Mouse (Mus musculus) heart, embryonic 13.5 days (tissue): ENCODE results near the gene Snx29. TPM values are rescaled to one million over a fixed set of nuclear protein-coding genes. Genes with fewer than 3 reads are reported as not detected.

Experiments
- ATAC-seq: fragments of 200-750 bp; cut with Nextera tagmentation; 2 replicates; pipeline ENCODE4 v1.8.0; 2017; ENCODE audit warnings: moderate TSS enrichment; ENCODE audit not compliant: insufficient number of reproducible peaks, low FRiP score, low TSS enrichment; ENCODE audit errors: extremely low read depth
- H3K27ac ChIP-seq: fragments of 300-500 bp; sonication (generic); replicated peaks from 2 replicates; pipeline ENCODE4 v1.5.1; 2015; ENCODE audit warnings: moderate library complexity, mild to moderate bottlenecking, inconsistent platforms
- H3K27me3 ChIP-seq: fragments of 300-500 bp; sonication (generic); replicated peaks from 2 replicates; pipeline ENCODE4 v1.6.1; 2015; ENCODE audit warnings: mild to moderate bottlenecking, inconsistent platforms
- H3K36me3 ChIP-seq: fragments of 300-500 bp; sonication (generic); 2 replicates; pipeline ENCODE4 v1.6.1; 2015; ENCODE audit warnings: mild to moderate bottlenecking, inconsistent platforms
- H3K4me1 ChIP-seq: fragments of 300-500 bp; sonication (generic); 2 replicates; pipeline ENCODE4 v1.6.1; 2015; ENCODE audit warnings: inconsistent platforms
- H3K4me2 ChIP-seq: fragments of 300-500 bp; sonication (generic); 2 replicates; pipeline ENCODE4 v1.6.1; 2015; ENCODE audit warnings: inconsistent platforms, mild to moderate bottlenecking, moderate library complexity
- H3K4me3 ChIP-seq: fragments of 300-500 bp; sonication (generic); 2 replicates; pipeline ENCODE4 v1.5.1; 2015; ENCODE audit warnings: moderate library complexity, mild to moderate bottlenecking, inconsistent platforms
- H3K9ac ChIP-seq: fragments of 300-500 bp; sonication (generic); 2 replicates; pipeline ENCODE4 v1.6.1; 2015; ENCODE audit warnings: inconsistent platforms, mild to moderate bottlenecking, moderate library complexity
- H3K9me3 ChIP-seq: fragments of 300-500 bp; sonication (generic); 2 replicates; pipeline ENCODE4 v1.6.1; 2016; ENCODE audit warnings: inconsistent platforms
- WGBS: fragments of 180-500 bp; shearing (Covaris S2); methylation state at CpG from one replicate; pipeline ENCODE4 v1.1.7; 2015; ENCODE audit warnings: mixed read lengths; 5-methylcytosine and 5-hydroxymethylcytosine counted together
- polyA plus RNA-seq: library from polyadenylated mRNA; unstranded; fragments of >200 nt; fragmentation: Nextera tagmentation; extraction: Ambion mirVana; gene quantifications from 2 replicates; pipeline ENCODE4 v1.2.1, GENCODE M21; 2015

Gene Snx29
- polyA plus RNA-seq, 1 experiment from 2014 or later: 6.0 TPM

DNA sequence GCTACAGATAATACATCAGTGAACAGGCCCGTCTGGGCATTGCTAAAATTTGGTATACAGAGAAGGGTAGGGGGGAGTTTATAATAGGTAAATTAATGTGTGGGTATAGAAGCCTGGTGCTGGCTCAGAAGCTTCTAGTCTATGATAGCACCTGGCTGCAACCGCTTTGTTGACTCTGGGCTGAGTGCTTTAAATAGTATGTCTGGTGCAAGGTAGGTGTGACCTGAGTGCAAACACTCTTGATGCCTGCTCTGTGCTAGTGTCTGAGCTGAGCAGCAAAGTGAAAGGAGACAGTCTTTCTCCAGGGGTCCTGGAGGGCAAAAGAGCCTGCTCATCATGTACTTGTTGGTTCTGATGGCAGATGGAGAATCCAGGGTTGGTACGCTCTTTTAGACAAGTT, 150.8 kb downstream of the Snx29 start:
- 56% methylated on average over 3 of the region's 3 CpGs for WGBS
- Histone ChIP-seq H3K27ac (peak overlapping the region; percentile 58), H3K4me3 (no peak overlapping the region), H3K4me2 (no peak overlapping the region), H3K9ac (no peak overlapping the region; the same call in 1 of the 2 replicates), H3K4me1 (peaks cover 41% of the 10 kb centered on the region), H3K9me3 (no peaks in the 10 kb centered on the region), H3K27me3 (no peaks in the 10 kb centered on the region), H3K36me3 (no peaks in the 10 kb centered on the region)
- no peak for ATAC-seq

DNA sequence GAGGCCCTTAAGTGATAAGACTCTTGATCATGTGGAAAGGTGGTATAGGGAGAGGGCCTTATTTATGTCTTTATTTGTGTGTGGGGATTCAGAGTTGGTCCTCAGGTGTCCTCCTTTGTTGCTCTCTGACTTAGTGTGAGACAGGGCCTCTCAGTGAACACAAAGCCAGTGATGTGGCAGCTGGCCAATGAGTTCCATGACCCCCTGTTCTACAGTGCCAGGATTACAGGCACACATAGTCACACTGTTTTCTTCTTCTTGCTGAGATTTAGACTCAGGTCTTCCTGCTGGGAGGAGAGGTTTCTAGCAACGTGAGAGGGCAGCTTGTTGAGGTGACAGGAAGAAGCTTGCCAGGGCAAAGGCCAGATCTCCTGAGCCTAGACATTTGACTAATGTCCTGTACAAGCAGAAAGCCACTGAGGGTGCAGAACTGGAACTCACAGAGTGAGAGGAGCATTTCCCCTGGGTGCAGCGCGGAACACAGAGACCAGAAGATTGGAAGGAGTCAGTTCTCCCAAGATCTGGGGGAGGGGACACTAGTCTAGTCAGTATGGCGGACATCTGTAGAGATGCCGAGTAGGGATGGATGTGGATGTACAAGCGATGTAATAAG, 151.3 kb downstream of the Snx29 start:
- 77% methylated on average over 6 of the region's 6 CpGs for WGBS
- ATAC-seq: no peak
- Histone ChIP-seq H3K9me3 (no peaks in the 10 kb centered on the region), H3K4me2 (no peak overlapping the region), H3K9ac (peak overlapping the region; percentile 29; the same call in 1 of the 2 replicates), H3K4me1 (peaks cover 38% of the 10 kb centered on the region), H3K27ac (peak overlapping the region; percentile 58), H3K4me3 (no peak overlapping the region), H3K27me3 (no peaks in the 10 kb centered on the region), H3K36me3 (no peaks in the 10 kb centered on the region)

DNA sequence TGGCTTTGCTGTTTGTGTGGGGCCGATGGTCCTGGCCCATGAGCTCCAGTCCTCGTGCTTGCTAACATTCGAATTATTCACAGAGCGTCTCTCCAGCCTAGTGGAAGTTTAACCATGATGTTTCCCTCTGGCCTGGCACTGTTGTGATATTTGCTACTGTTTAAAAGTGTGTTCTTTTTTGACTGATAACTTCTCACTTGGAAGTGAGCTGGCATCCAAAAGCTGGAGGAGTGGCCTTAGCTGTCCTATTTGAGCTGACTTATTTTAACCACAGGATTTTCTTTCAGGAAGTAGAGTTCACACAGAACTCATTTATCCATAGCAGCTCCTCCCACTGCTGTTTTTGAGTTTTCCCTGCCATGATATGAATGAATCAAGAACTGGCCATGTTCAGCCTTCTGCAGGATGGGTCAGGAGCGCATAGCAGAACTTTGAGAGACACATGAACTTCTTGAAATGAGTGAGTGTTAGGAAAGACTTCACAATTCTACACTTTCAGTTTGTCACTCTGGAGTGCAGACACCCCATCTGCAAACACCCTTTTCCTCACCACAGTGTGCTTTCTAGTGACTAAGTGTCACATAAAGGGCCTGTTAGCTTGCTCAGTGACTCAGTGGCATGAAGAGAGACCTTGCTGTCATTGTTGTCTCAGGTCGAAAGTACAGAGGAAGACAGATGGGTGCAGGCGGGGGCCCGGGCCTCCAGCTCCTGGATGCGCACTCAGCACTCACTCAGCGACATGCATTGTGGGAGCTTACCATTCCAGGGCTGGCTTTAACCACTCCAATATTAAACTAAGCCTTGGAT, 152.6 kb downstream of the Snx29 start:
- Histone ChIP-seq H3K9me3 (no peaks in the 10 kb centered on the region), H3K27me3 (no peaks in the 10 kb centered on the region), H3K36me3 (no peaks in the 10 kb centered on the region), H3K4me1 (peaks cover 50% of the 10 kb centered on the region), H3K27ac (peak overlapping the region; percentile 31; the same call in 1 of the 2 replicates), H3K4me3 (no peak overlapping the region), H3K4me2 (no peak overlapping the region), H3K9ac (no peak overlapping the region)
- no peak for ATAC-seq
- WGBS: 58% methylated on average over 10 of the region's 10 CpGs

DNA sequence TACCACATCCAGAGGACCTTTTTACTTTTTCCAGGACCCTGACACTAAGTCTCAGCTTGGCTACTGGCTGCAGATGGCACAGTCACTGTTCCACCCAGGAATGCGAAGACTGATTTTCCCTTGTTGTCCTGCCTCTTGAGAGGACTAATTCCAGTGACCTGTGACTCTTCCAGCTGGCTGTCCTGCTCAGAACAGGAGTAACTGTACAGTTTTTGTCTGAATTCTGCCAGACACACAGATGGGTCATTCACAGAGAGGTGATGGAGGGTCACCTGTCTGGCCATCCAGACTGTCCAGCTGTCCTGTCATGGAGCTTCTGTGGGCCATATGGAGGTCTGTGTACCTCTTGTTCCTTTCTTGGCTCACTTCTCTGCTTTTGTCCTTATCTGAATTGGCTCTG, 153.6 kb downstream of the Snx29 start:
- H3K36me3 ChIP-seq: no peaks in the 10 kb centered on the region
- H3K27ac ChIP-seq: no peak overlapping the region
- 87% methylated on average over 1 of the region's 1 CpGs for WGBS
- ATAC-seq: no peak
- no peaks in the 10 kb centered on the region for H3K27me3 ChIP-seq
- H3K4me2 ChIP-seq: no peak overlapping the region
- H3K4me3 ChIP-seq: no peak overlapping the region
- peaks cover 50% of the 10 kb centered on the region for H3K4me1 ChIP-seq
- no peak overlapping the region for H3K9ac ChIP-seq
- no peaks in the 10 kb centered on the region for H3K9me3 ChIP-seq

DNA sequence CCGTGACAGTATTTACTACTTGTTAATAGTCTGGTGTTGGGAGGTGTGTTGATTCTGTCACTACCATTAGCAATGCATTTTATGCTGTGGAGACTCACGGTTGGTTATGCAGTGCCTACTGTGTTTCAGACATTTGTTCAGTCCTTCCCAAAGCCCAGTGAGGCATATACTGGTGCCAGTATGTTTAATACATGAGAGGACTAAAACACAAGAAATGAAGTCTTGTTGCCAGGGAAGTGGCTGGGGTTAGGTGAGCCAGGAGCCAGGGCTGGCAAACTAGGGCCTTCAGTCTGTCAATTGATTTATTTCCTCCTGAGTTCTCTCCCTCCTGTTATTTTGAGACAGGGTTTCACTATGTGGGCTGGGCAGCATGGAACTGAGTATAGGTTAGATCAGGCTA, 154.3 kb downstream of the Snx29 start:
- H3K4me1 ChIP-seq: peaks cover 51% of the 10 kb centered on the region
- no peak overlapping the region for H3K4me3 ChIP-seq
- WGBS: 74% methylated on average over 2 of the region's 2 CpGs
- H3K9ac ChIP-seq: no peak overlapping the region
- H3K27ac ChIP-seq: no peak overlapping the region
- no peak overlapping the region for H3K4me2 ChIP-seq
- no peak for ATAC-seq
- no peaks in the 10 kb centered on the region for H3K36me3 ChIP-seq
- H3K9me3 ChIP-seq: no peaks in the 10 kb centered on the region
- H3K27me3 ChIP-seq: no peaks in the 10 kb centered on the region

DNA sequence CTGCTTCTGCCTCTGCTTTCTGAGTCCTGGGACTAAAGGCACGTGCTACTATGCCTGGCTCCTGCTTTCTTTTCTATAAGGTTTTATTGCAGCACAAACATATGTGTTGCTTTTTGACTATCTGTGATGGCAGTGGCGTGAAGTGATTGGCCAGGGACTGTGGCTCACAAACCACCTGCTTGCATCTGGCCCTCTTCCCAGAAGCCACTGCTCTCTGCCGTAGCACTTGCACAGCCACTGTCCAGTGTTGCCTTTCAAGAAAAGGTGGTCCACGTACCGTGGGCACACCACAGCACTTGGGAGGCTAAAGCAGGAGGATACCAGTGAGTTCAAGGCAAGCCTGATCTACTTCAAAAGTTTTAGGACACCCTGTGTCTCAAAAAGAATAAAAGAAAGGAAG, 154.9 kb downstream of the Snx29 start:
- no peaks in the 10 kb centered on the region for H3K27me3 ChIP-seq
- no peak overlapping the region for H3K27ac ChIP-seq
- no peak overlapping the region for H3K4me2 ChIP-seq
- H3K4me3 ChIP-seq: no peak overlapping the region
- peaks cover 52% of the 10 kb centered on the region for H3K4me1 ChIP-seq
- H3K9me3 ChIP-seq: no peaks in the 10 kb centered on the region
- ATAC-seq: no peak
- 86% methylated on average over 5 of the region's 5 CpGs for WGBS
- H3K36me3 ChIP-seq: no peaks in the 10 kb centered on the region
- no peak overlapping the region for H3K9ac ChIP-seq

DNA sequence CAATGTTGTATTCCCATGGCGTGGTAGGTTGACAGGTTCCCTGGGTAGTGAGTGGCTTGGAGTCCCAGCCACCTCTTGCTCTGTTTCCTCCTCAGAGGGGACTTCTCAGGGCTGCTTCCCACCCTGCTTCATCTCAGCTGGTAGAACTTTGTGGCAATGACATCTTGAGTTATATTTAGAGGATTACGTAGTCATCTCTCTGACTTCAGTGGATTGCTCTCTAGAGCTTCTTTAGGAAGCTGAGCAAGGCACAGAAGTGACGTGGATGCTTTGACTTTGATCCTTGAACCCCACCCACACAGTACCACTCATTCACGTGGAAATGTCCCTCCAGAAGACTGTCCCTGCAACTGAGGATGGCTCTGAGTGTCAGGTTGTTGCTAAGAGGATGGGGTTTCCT, 156.9 kb downstream of the Snx29 start:
- Histone ChIP-seq H3K4me3 (no peak overlapping the region), H3K4me2 (no peak overlapping the region), H3K9me3 (no peaks in the 10 kb centered on the region), H3K36me3 (no peaks in the 10 kb centered on the region), H3K27ac (peak overlapping the region; percentile 62), H3K4me1 (peaks cover 33% of the 10 kb centered on the region), H3K27me3 (no peaks in the 10 kb centered on the region), H3K9ac (0 out of 2 replicates have a peak overlapping the region, but pooled peaks have one; percentile 11)
- WGBS: 50% methylated on average over 4 of the region's 4 CpGs
- ATAC-seq: no peak; the same call in 1 of the 2 replicates

DNA sequence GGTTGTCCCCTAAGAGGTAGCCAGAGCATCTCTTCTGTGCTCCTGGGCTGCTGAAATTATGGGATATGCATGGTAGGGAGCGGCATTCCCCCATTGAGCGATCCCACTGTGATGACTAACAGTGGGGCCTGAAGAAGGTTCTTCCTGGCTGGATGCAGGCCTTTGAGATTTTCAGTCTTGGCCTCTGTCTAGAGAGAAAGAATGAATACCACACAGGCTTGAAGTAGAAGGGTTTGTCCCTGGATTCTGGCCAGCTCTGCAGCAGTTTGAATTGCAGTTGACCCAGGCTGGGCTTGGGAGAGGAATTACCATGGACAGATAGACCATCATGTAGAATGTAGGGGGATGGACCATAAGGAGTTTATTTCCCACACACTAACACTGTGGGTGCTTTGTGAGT, 159.5 kb downstream of the Snx29 start:
- Histone ChIP-seq H3K27ac (no peak overlapping the region), H3K9me3 (no peaks in the 10 kb centered on the region), H3K36me3 (no peaks in the 10 kb centered on the region), H3K9ac (no peak overlapping the region), H3K4me3 (no peak overlapping the region), H3K4me2 (no peak overlapping the region), H3K4me1 (peaks cover 14% of the 10 kb centered on the region), H3K27me3 (no peaks in the 10 kb centered on the region)
- no peak for ATAC-seq
- WGBS: 93% methylated on average over 2 of the region's 2 CpGs

DNA sequence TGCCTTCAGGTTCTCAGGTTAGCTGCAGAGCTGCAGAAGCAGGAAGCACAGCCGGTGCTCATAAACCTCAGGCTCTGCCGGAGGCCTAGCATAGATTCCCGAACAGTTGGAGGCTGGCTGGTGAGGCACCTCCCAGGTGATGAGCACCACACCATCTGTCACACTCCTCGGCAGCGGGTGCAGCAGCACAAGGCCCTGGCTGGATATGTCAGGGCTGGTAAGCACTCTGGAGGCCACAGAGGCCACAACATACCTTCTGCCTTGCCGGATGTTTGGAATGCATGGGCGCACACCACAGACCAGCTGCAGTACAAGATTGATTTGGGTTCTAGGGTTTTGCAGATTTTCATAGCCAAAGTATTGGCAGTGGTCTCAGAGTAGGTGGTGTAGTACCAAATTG, 172.2 kb downstream of the Snx29 start:
- 56% methylated on average over 7 of the region's 7 CpGs for WGBS
- H3K4me2 ChIP-seq: no peak overlapping the region
- H3K9me3 ChIP-seq: no peaks in the 10 kb centered on the region
- no peaks in the 10 kb centered on the region for H3K36me3 ChIP-seq
- ATAC-seq: no peak
- peaks cover 36% of the 10 kb centered on the region for H3K4me1 ChIP-seq
- H3K27me3 ChIP-seq: no peaks in the 10 kb centered on the region
- H3K4me3 ChIP-seq: no peak overlapping the region
- no peak overlapping the region for H3K9ac ChIP-seq
- no peak overlapping the region for H3K27ac ChIP-seq

DNA sequence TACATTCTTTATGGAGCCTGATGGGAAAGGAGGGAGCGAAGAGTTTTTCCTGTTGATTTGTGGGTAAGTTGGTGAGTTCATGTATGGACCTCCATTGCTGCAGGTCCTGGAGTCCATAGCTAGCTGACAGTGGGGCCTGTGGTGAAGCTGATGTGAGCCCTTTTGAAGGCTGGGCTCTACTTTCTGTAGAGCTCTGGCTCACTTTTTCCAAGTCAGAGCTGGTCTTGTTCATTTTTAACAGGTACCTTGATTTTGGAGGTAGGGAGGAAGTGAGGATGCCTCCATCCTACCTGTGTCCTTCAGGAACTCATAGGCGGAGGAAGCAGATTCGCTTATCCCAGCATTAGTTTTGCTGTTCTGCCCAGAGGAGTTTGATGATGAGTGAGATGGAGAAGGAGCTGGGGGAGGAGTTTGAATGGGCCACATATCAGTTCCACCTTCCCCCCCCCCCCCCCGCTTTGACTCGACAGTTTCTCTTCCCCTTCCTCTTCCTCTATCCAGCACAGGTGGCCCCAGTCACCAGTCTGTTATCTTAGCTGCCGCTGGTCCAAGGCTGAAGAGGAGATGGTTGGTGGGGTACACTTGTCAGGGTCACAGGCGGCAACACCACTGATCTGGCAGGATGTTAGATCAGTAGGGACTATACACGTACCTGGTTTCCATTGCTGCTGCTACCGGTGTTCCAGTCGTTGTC, 173.4 kb downstream of the Snx29 start:
- 62% methylated on average over 10 of the region's 10 CpGs for WGBS
- H3K9me3 ChIP-seq: no peaks in the 10 kb centered on the region

DNA sequence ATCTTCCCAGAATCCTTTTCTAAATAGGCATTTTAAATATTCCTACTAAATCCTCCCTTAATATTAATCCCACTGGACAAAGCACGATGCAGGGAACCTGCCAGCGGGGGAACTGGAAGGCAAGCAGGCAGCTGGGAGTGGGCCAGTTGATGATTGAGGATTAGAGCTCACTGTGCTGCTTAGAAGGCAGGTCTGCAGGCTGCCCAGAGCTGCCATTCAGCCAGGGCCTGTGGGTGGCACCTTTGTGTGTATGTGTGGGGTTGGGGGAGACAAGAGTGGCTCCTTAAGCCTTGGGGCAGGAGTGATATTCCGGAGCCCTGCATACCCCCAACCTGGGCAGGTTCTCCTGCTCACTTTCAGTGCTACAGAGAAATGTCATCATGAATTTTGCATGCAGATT, 174.0 kb downstream of the Snx29 start:
- Histone ChIP-seq H3K4me1 (peaks cover 54% of the 10 kb centered on the region), H3K27ac (no peak overlapping the region), H3K4me3 (no peak overlapping the region), H3K36me3 (no peaks in the 10 kb centered on the region), H3K27me3 (no peaks in the 10 kb centered on the region), H3K9me3 (no peaks in the 10 kb centered on the region), H3K4me2 (no peak overlapping the region), H3K9ac (no peak overlapping the region)
- WGBS: 65% methylated on average over 3 of the region's 3 CpGs
- ATAC-seq: no peak

More for the DNA sequence above, 173.4 kb downstream of the Snx29 start:
- no peak overlapping the region for H3K4me3 ChIP-seq
- ATAC-seq: no peak
- peaks cover 48% of the 10 kb centered on the region for H3K4me1 ChIP-seq
- H3K4me2 ChIP-seq: no peak overlapping the region
- no peaks in the 10 kb centered on the region for H3K27me3 ChIP-seq
- no peak overlapping the region for H3K27ac ChIP-seq
- H3K36me3 ChIP-seq: no peaks in the 10 kb centered on the region
- no peak overlapping the region for H3K9ac ChIP-seq
